Mouse (Mus musculus) heart, postnatal 0 days (tissue): ENCODE data around the gene Olfr1293-ps. TPM values are rescaled to one million over a fixed set of nuclear protein-coding genes. Genes with fewer than 3 reads are reported as not detected.

ENCODE experiments used
- ATAC-seq: fragments of 200-750 bp; cut with Nextera tagmentation; 2 replicates; pipeline ENCODE4 v1.8.0; 2017; ENCODE audit warnings: low read depth, moderate number of reproducible peaks, moderate library complexity; ENCODE audit not compliant: insufficient read depth
- DNase-seq: peaks from one replicate; pipeline ENCODE4 v3.0.0-alpha.2; 2016; ENCODE audit warnings: low spot score
- H3K27ac ChIP-seq: fragments of 300-500 bp; sonication (generic); 2 replicates; pipeline ENCODE4 v1.5.1; 2014; ENCODE audit warnings: low read depth, mild to moderate bottlenecking
- H3K27me3 ChIP-seq: fragments of 300-500 bp; sonication (generic); 2 replicates; pipeline ENCODE4 v1.6.1; 2014; ENCODE audit warnings: low read length, mixed read lengths; ENCODE audit not compliant: control insufficient read depth, insufficient read depth
- H3K36me3 ChIP-seq: fragments of 300-500 bp; sonication (generic); replicated peaks from 2 replicates; pipeline ENCODE4 v1.6.1; 2014; ENCODE audit warnings: low read length, mixed read lengths; ENCODE audit not compliant: control insufficient read depth, insufficient read depth
- H3K4me1 ChIP-seq: fragments of 300-500 bp; sonication (generic); 2 replicates; pipeline ENCODE4 v1.6.1; 2014; ENCODE audit warnings: antibody characterized with exemption; ENCODE audit not compliant: control insufficient read depth, insufficient read depth
- H3K4me2 ChIP-seq: fragments of 300-500 bp; sonication (generic); 2 replicates; pipeline ENCODE4 v1.6.1; 2014; ENCODE audit warnings: low read depth, mild to moderate bottlenecking, low read length, moderate library complexity
- H3K4me3 ChIP-seq: fragments of 300-500 bp; sonication (generic); 2 replicates; pipeline ENCODE4 v1.5.1; 2014; ENCODE audit warnings: low read depth, low read length
- H3K9ac ChIP-seq: fragments of 300-500 bp; sonication (generic); replicated peaks from 2 replicates; pipeline ENCODE4 v1.6.1; 2014; ENCODE audit warnings: low read depth, low read length, mixed read lengths
- H3K9me3 ChIP-seq: fragments of 300-500 bp; sonication (generic); replicated peaks from 2 replicates; pipeline ENCODE4 v1.6.1; 2016; ENCODE audit warnings: low read length; ENCODE audit not compliant: control insufficient read depth
- CTCF ChIP-seq: IDR thresholded peaks from 2 replicates; pipeline ENCODE4 v1.5.1; 2016; ENCODE audit warnings: antibody characterized with exemption, control low read depth, low read depth
- EP300 ChIP-seq: IDR thresholded peaks from 2 replicates; pipeline ENCODE4 v1.6.1; 2016; ENCODE audit warnings: antibody characterized with exemption, low read depth
- polyA plus RNA-seq: library from polyadenylated mRNA; unstranded; fragments of >200 nt; fragmentation: Nextera tagmentation; extraction: Ambion mirVana; gene quantifications from 2 replicates; pipeline ENCODE4 v1.2.1, GENCODE M21; 2015
- total RNA-seq: library from RNA; depleted of rRNA; stranded (reverse); fragments of >200 nt; gene quantifications from 2 replicates; pipeline ENCODE4 v1.2.3, GENCODE M21; 2014; ENCODE audit warnings: low replicate concordance; rRNA removed

Olfr1293-ps gene
- total and polyA plus RNA-seq, 2 experiments from 2014 or later: not detected

- Histone ChIP-seq H3K9ac (no peak within 1 kb of the TSS), H3K4me3 (no peak within 1 kb of the TSS), H3K4me1 (no peaks in the 10 kb centered on the region), H3K9me3 (no peaks in the 10 kb centered on the region), H3K36me3 (no peaks in the 10 kb centered on the region), H3K4me2 (no peak within 1 kb of the TSS), H3K27ac (no peak within 1 kb of the TSS), H3K27me3 (no peaks in the 10 kb centered on the region)
- no peak for ATAC-seq
- DNase-seq: no peak
- TF ChIP-seq CTCF: no peak
- TF ChIP-seq EP300: no peak
These were observed 44.6 kb downstream of the Olfr1293-ps start, which contains the start of gene Olfr1295 for GRCm38 (mm10) chr2:111569581-111569980. TSS of gene Olfr1295 (minus strand) at chr2:111569681.

Other genes starting within 250 kb of the Olfr1293-ps start
- not detected in 2 replicates for gene Olfr1278, start 235.1 kb upstream of the Olfr1293-ps start, total RNA-seq
- not detected in 2 replicates for gene Olfr1278, start 235.1 kb upstream of the Olfr1293-ps start, polyA plus RNA-seq
- not detected in 2 replicates for gene Olfr1279, start 224.6 kb upstream of the Olfr1293-ps start, total RNA-seq
- gene Olfr1279, start 224.6 kb upstream of the Olfr1293-ps start, polyA plus RNA-seq: not detected in 2 replicates
- gene Olfr1280, start 211.2 kb upstream of the Olfr1293-ps start, total RNA-seq: not detected in 2 replicates
- gene Olfr1280, start 211.2 kb upstream of the Olfr1293-ps start, polyA plus RNA-seq: not detected in 2 replicates
- gene Olfr1281, start 198.7 kb upstream of the Olfr1293-ps start, total RNA-seq: not detected in 2 replicates
- gene Olfr1281, start 198.7 kb upstream of the Olfr1293-ps start, polyA plus RNA-seq: not detected in 2 replicates
- not detected in 2 replicates for gene Olfr1282, start 189.1 kb upstream of the Olfr1293-ps start, total RNA-seq
- gene Olfr1282, start 189.1 kb upstream of the Olfr1293-ps start, polyA plus RNA-seq: not detected in 2 replicates
- not detected in 2 replicates for gene Olfr1283, start 158.4 kb upstream of the Olfr1293-ps start, total RNA-seq
- gene Olfr1283, start 158.4 kb upstream of the Olfr1293-ps start, polyA plus RNA-seq: not detected in 2 replicates
- gene Olfr1284, start 149.7 kb upstream of the Olfr1293-ps start, total RNA-seq: not detected in 2 replicates
- gene Olfr1284, start 149.7 kb upstream of the Olfr1293-ps start, polyA plus RNA-seq: not detected in 2 replicates
- not detected in 2 replicates for gene Olfr1286, start 102.1 kb upstream of the Olfr1293-ps start, total RNA-seq
- gene Olfr1286, start 102.1 kb upstream of the Olfr1293-ps start, polyA plus RNA-seq: not detected in 2 replicates
- gene Olfr1287, start 76.1 kb upstream of the Olfr1293-ps start, total RNA-seq: not detected in 2 replicates
- not detected in 2 replicates for gene Olfr1287, start 76.1 kb upstream of the Olfr1293-ps start, polyA plus RNA-seq
- not detected in 2 replicates for gene Olfr1288, start 51.1 kb upstream of the Olfr1293-ps start, total RNA-seq
- gene Olfr1288, start 51.1 kb upstream of the Olfr1293-ps start, polyA plus RNA-seq: not detected in 2 replicates
- gene Olfr1289, start 44.4 kb upstream of the Olfr1293-ps start, total RNA-seq: not detected in 2 replicates
- not detected in 2 replicates for gene Olfr1289, start 44.4 kb upstream of the Olfr1293-ps start, polyA plus RNA-seq
- not detected in 2 replicates for gene Olfr1290, start 31.4 kb upstream of the Olfr1293-ps start, total RNA-seq
- not detected in 2 replicates for gene Olfr1290, start 31.4 kb upstream of the Olfr1293-ps start, polyA plus RNA-seq
- not detected in 2 replicates for gene Olfr1291-ps1, start 28.0 kb upstream of the Olfr1293-ps start, total RNA-seq
- gene Olfr1291-ps1, start 28.0 kb upstream of the Olfr1293-ps start, polyA plus RNA-seq: not detected in 2 replicates
- gene Olfr1294, start 15.1 kb downstream of the Olfr1293-ps start, total RNA-seq: not detected in 2 replicates
- gene Olfr1294, start 15.1 kb downstream of the Olfr1293-ps start, polyA plus RNA-seq: not detected in 2 replicates
- gene Olfr1295, start 44.5 kb downstream of the Olfr1293-ps start, total RNA-seq: not detected in 2 replicates
- gene Olfr1295, start 44.5 kb downstream of the Olfr1293-ps start, polyA plus RNA-seq: not detected in 2 replicates
- not detected in 2 replicates for gene Olfr1297, start 101.3 kb downstream of the Olfr1293-ps start, total RNA-seq
- gene Olfr1297, start 101.3 kb downstream of the Olfr1293-ps start, polyA plus RNA-seq: not detected in 2 replicates
- gene Olfr1298, start 124.0 kb downstream of the Olfr1293-ps start, total RNA-seq: not detected in 2 replicates
- not detected in 2 replicates for gene Olfr1298, start 124.0 kb downstream of the Olfr1293-ps start, polyA plus RNA-seq
- gene Olfr1299, start 136.2 kb downstream of the Olfr1293-ps start, total RNA-seq: not detected in 2 replicates
- not detected in 2 replicates for gene Olfr1299, start 136.2 kb downstream of the Olfr1293-ps start, polyA plus RNA-seq
- not detected in 2 replicates for gene Olfr1301, start 225.8 kb downstream of the Olfr1293-ps start, total RNA-seq
- gene Olfr1301, start 225.8 kb downstream of the Olfr1293-ps start, polyA plus RNA-seq: not detected in 2 replicates